Mouse (Mus musculus) kidney, adult 2 months (tissue): ENCODE measurements around the gene Bad.

Experiments
- CTCF ChIP-seq: fragments of 200-500 bp; conservative IDR thresholded peaks from 2 replicates; pipeline ENCODE4 v1.5.1; 2011; ENCODE audit warnings: low read depth, mild to moderate bottlenecking, control low read depth, low read length, moderate library complexity, mixed read lengths; ENCODE audit not compliant: insufficient read depth, insufficient read length
- POLR2A ChIP-seq: fragments of 200-500 bp; IDR thresholded peaks from one replicate; pipeline ENCODE4 v1.6.1; 2011; ENCODE audit warnings: low read depth, low read length, control low read depth

DNA sequence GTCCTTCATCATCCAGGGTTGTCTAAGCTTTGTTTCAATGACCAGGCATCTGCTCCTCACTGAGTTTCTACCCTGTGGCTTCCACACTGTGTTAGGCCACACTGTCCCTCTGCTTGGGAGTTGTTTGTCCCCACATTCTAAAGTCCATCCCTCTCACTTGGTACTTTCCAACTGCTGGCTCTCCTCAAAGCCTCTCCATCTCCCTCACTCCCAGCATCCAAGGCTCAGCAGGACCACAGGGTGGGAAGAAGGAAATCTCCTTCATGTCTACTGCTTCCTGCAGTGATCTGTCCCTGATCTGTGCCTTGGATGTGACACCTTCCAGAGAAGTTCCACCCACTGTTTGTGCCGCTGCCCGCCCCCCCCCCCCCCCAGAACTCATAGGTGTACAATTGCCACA, 10.7 kb upstream of the Bad start:
- no peak for TF ChIP-seq POLR2A
- TF ChIP-seq CTCF, result no peak
